8 mouse cellular contexts compared by ENCODE assay signal in the genomic region with DNA sequence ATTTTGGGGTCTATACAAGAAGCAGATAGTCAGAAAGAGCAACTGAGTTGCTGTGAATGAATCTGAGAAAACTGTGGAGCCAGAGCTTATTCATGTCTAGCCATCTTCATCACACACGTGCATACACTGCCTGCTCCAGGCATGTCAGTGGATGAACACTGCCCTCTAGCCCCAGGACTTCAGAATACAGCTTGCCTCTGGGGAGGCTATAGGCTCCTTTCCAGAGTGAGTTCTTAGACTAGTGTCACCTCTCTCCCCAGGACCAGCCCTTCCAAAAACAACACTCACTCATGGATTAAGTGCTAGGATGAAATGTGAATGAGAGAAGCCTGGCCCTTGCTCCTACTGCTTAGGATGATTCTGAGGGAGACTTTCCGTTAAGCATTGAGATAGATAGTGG.
DNase-seq lines count a peak whose midpoint lies in the region; ATAC-seq and TF ChIP-seq lines count a peak whose summit lies in the region.

No protein-coding gene starts in this region.

- TF ChIP-seq CTCF in C2C12 (IDR thresholded peaks at IDR 0.05; ENCODE audit: control insufficient read depth, insufficient read depth, insufficient read length): peak; percentile 71

- H3K9me3 ChIP-seq in forebrain, embryonic 10.5 days: no peaks in the 10 kb centered on the region
- H3K9me3 ChIP-seq in heart, embryonic 15.5 days (replicated peaks): no peaks in the 10 kb centered on the region
- H3K9me3 ChIP-seq in liver, embryonic 12.5 days (replicated peaks): no peaks in the 10 kb centered on the region
- no peaks in the 10 kb centered on the region for H3K9me3 ChIP-seq in neural tube, embryonic 13.5 days

- peak; percentile 31 for DNase-seq in c-Kit-negative CD71-positive TER-119-positive erythroid progenitor cells, embryonic 14.5 days (ENCODE audit: low read depth, low spot score)
- peak; percentile 70 for DNase-seq in forebrain, embryonic 10.5 days (ENCODE audit: extremely low spot score, low spot score)
- peak; percentile 71 for DNase-seq in kidney, postnatal 14 days
- DNase-seq in testis, postnatal 10 days (ENCODE audit: low spot score): peak; percentile 86

- H3K79me2 ChIP-seq in C2C12 (ENCODE audit: control insufficient read depth, insufficient read depth): no peaks in the 10 kb centered on the region

- H3K9ac ChIP-seq in heart, embryonic 15.5 days: no peak overlapping the region
- H3K9ac ChIP-seq in liver, embryonic 12.5 days: no peak overlapping the region
- no peak overlapping the region for H3K9ac ChIP-seq in neural tube, embryonic 13.5 days

- no peaks in the 10 kb centered on the region for H3K4me1 ChIP-seq in forebrain, embryonic 10.5 days
- peaks cover 34% of the 10 kb centered on the region for H3K4me1 ChIP-seq in heart, embryonic 15.5 days (replicated peaks)
- peaks cover 33% of the 10 kb centered on the region for H3K4me1 ChIP-seq in liver, embryonic 12.5 days
- H3K4me1 ChIP-seq in neural tube, embryonic 13.5 days (replicated peaks): no peaks in the 10 kb centered on the region

- no peak overlapping the region for H3K4me2 ChIP-seq in heart, embryonic 15.5 days
- no peak overlapping the region for H3K4me2 ChIP-seq in liver, embryonic 12.5 days
- H3K4me2 ChIP-seq in neural tube, embryonic 13.5 days: no peak overlapping the region

- peak; percentile 79 for ATAC-seq in heart, embryonic 15.5 days (replicated peaks; ENCODE audit: insufficient number of reproducible peaks, insufficient read depth, low FRiP score, low read depth)
- ATAC-seq in liver, embryonic 12.5 days: peak; percentile 74
- peak; percentile 86 for ATAC-seq in neural tube, embryonic 13.5 days (ENCODE audit: low read depth)

- H3ac ChIP-seq in C2C12 (ENCODE audit: control insufficient read depth, insufficient read length, low read depth): no peak overlapping the region

- H3K36me3 ChIP-seq in C2C12 (ENCODE audit: control insufficient read depth, insufficient read depth): no peaks in the 10 kb centered on the region
- peaks cover 10% of the 10 kb centered on the region for H3K36me3 ChIP-seq in forebrain, embryonic 10.5 days (replicated peaks)
- peaks cover 9% of the 10 kb centered on the region for H3K36me3 ChIP-seq in heart, embryonic 15.5 days
- H3K36me3 ChIP-seq in liver, embryonic 12.5 days: 0 out of 2 replicates have a peak, but pooled peaks cover 2% of the 10 kb centered on the region
- peaks cover 39% of the 10 kb centered on the region for H3K36me3 ChIP-seq in neural tube, embryonic 13.5 days

- no peak overlapping the region for H3K4me3 ChIP-seq in C2C12 (ENCODE audit: insufficient read depth, poor library complexity, severe bottlenecking)
- H3K4me3 ChIP-seq in forebrain, embryonic 10.5 days: no peak overlapping the region
- H3K4me3 ChIP-seq in heart, embryonic 15.5 days: no peak overlapping the region
- H3K4me3 ChIP-seq in liver, embryonic 12.5 days: no peak overlapping the region
- H3K4me3 ChIP-seq in neural tube, embryonic 13.5 days: no peak overlapping the region

- 30% methylated on average over 2 of the region's 2 CpGs for WGBS in forebrain, embryonic 10.5 days
- 28% methylated on average over 2 of the region's 2 CpGs for WGBS in heart, embryonic 15.5 days
- 38% methylated on average over 2 of the region's 2 CpGs for WGBS in liver, embryonic 12.5 days (ENCODE audit: insufficient replicate concordance)
- 28% methylated on average over 2 of the region's 2 CpGs for WGBS in neural tube, embryonic 13.5 days

- H3K79me3 ChIP-seq in C2C12 (ENCODE audit: low read depth): no peaks in the 10 kb centered on the region

- no peaks in the 10 kb centered on the region for H3K27me3 ChIP-seq in C2C12 (ENCODE audit: control insufficient read depth, insufficient read depth, insufficient read length)
- no peaks in the 10 kb centered on the region for H3K27me3 ChIP-seq in forebrain, embryonic 10.5 days (ENCODE audit: poor library complexity, severe bottlenecking)
- H3K27me3 ChIP-seq in heart, embryonic 15.5 days: no peaks in the 10 kb centered on the region
- H3K27me3 ChIP-seq in liver, embryonic 12.5 days (replicated peaks): no peaks in the 10 kb centered on the region
- no peaks in the 10 kb centered on the region for H3K27me3 ChIP-seq in neural tube, embryonic 13.5 days

- H3K27ac ChIP-seq in forebrain, embryonic 10.5 days: no peak overlapping the region
- no peak overlapping the region for H3K27ac ChIP-seq in heart, embryonic 15.5 days
- no peak overlapping the region for H3K27ac ChIP-seq in liver, embryonic 12.5 days
- H3K27ac ChIP-seq in neural tube, embryonic 13.5 days (replicated peaks): no peak overlapping the region

TF ChIP-seq in C2C12, 6 proteins besides CTCF, POLR2A, EP300 and RAD21:
- TF ChIP-seq MYOD1 (IDR thresholded peaks at IDR 0.05; ENCODE audit: control insufficient read depth, insufficient read length, low read depth): no peak
- peak; percentile 80 for TF ChIP-seq MAX (IDR thresholded peaks at IDR 0.05)
- TF ChIP-seq FOSL1 (IDR thresholded peaks at IDR 0.05; ENCODE audit: insufficient read depth, low read length, poor library complexity, severe bottlenecking): no peak

Comparison
In these comparisons a context has a peak if more than half of its experiments do, and no peak if none do; other contexts are left out.
1. DNase-seq: peak in every context shown above with its lines; median percentile 86 in testis, postnatal 10 days; 71 in kidney, postnatal 14 days; 70 in forebrain, embryonic 10.5 days; 31 in c-Kit-negative CD71-positive TER-119-positive erythroid progenitor cells, embryonic 14.5 days.